Mouse (Mus musculus): ENCODE results near the gene Cplx3.

GRCm38 (mm10) chr9:57602098-57602497 lies 4.0 kb downstream of the Cplx3 start:
- TF ChIP-seq EP300 (optimal IDR thresholded peaks at IDR 0.05) (no peak), CTCF (IDR thresholded peaks at IDR 0.05; ENCODE audit: low read depth) (no peak)
